Mouse (Mus musculus) MEL (cell line): ENCODE data around the gene 5730596B20Rik. TPM values are rescaled to one million over a fixed set of nuclear protein-coding genes. Genes with fewer than 3 reads are reported as not detected.

Source experiments
- DNase-seq: peaks from one replicate; pipeline ENCODE4 v3.0.0; 2011; ENCODE audit warnings: low read depth, low spot score
- H3K27ac ChIP-seq: 2 replicates; pipeline ENCODE4 v1.5.1; 2012; ENCODE audit warnings: low read depth, mild to moderate bottlenecking, control low read depth, low read length, moderate library complexity; ENCODE audit not compliant: control insufficient read depth
- H3K27me3 ChIP-seq, 2 experiments: fragments of 150-350 bp in 1 of 2; sonication (generic) in 1 of 2; 2 replicates each; pipeline ENCODE4 v1.6.1; 2012; ENCODE audit warnings: low read length in 2 of 2, mild to moderate bottlenecking in 2 of 2, improper control_type of control experiment in 1 of 2, moderate library complexity in 1 of 2; ENCODE audit not compliant: insufficient read depth in 2 of 2, control insufficient read depth in 1 of 2
- H3K36me3 ChIP-seq, 2 experiments: 2 replicates each; pipeline ENCODE4 v1.6.1; 2012 to 2014; ENCODE audit warnings: low read length in 2 of 2, improper control_type of control experiment in 1 of 2, inconsistent platforms in 1 of 2, mild to moderate bottlenecking in 1 of 2; ENCODE audit not compliant: insufficient read depth in 2 of 2, control insufficient read depth in 1 of 2
- H3K4me1 ChIP-seq, 2 experiments: fragments of 150-350 bp in 1 of 2; sonication (generic) in 1 of 2; 2 replicates each; pipeline ENCODE4 v1.6.1; 2012; ENCODE audit warnings: low read length in 2 of 2, improper control_type of control experiment in 1 of 2, mild to moderate bottlenecking in 1 of 2; ENCODE audit not compliant: insufficient read depth in 2 of 2, control insufficient read depth in 1 of 2
- H3K4me3 ChIP-seq, 2 experiments: fragments of 150-350 bp in 1 of 2; sonication (generic) in 1 of 2; 2 replicates each; pipeline ENCODE4 v1.5.1; 2012; ENCODE audit warnings: low read depth in 2 of 2, low read length in 2 of 2, mild to moderate bottlenecking in 2 of 2, moderate library complexity in 2 of 2, control low read depth in 1 of 2, improper control_type of control experiment in 1 of 2; ENCODE audit not compliant: control insufficient read depth in 1 of 2, insufficient read depth in 1 of 2
- H3K79me2 ChIP-seq: 2 replicates; pipeline ENCODE4 v1.6.1; 2012; ENCODE audit warnings: mild to moderate bottlenecking, low read length, moderate library complexity; ENCODE audit not compliant: control insufficient read depth, poor library complexity, insufficient read depth
- H3K9ac ChIP-seq: 2 replicates; pipeline ENCODE4 v1.6.1; 2012; ENCODE audit warnings: low read depth, mild to moderate bottlenecking, control low read depth, low read length, moderate library complexity; ENCODE audit not compliant: control insufficient read depth, poor library complexity, severe bottlenecking
- H3K9me3 ChIP-seq: fragments of 150-350 bp; sonication (generic); replicated peaks from 2 replicates; pipeline ENCODE4 v1.6.1; 2012; ENCODE audit warnings: mild to moderate bottlenecking, low read length, improper control_type of control experiment, moderate library complexity; ENCODE audit not compliant: insufficient read depth
- CHD1 ChIP-seq: IDR thresholded peaks from 2 replicates; pipeline ENCODE4 v1.6.1; 2012; ENCODE audit warnings: low read depth, mild to moderate bottlenecking, inconsistent platforms, low read length, improper control_type of control experiment
- E2F4 ChIP-seq: IDR thresholded peaks from 2 replicates; pipeline ENCODE4 v1.6.1; 2011; ENCODE audit warnings: low read depth, low read length, improper control_type of control experiment, borderline replicate concordance
- EP300 ChIP-seq, 2 experiments: IDR thresholded peaks; 2 replicates each; pipeline ENCODE4 v1.6.1; 2011; ENCODE audit warnings: improper control_type of control experiment in 2 of 2, low read length in 2 of 2, low read depth in 1 of 2, mild to moderate bottlenecking in 1 of 2
- GABPA ChIP-seq: IDR thresholded peaks from 2 replicates; pipeline ENCODE4 v1.6.1; 2012; ENCODE audit warnings: low read depth, mild to moderate bottlenecking, inconsistent platforms, low read length, improper control_type of control experiment, moderate library complexity
- HCFC1 ChIP-seq: IDR thresholded peaks from 2 replicates; pipeline ENCODE4 v1.6.1; 2012; ENCODE audit warnings: low read depth, mild to moderate bottlenecking, inconsistent platforms, low read length, improper control_type of control experiment, moderate library complexity
- JUND ChIP-seq: IDR thresholded peaks from 2 replicates; pipeline ENCODE4 v1.6.1; 2011; ENCODE audit warnings: low read depth, mild to moderate bottlenecking, improper control_type of control experiment, low read length
- KAT2A ChIP-seq: conservative IDR thresholded peaks from 2 replicates; pipeline ENCODE4 v1.6.1; 2012; ENCODE audit warnings: low read depth, low read length, improper control_type of control experiment, inconsistent platforms
- MAFK ChIP-seq: IDR thresholded peaks from 2 replicates; pipeline ENCODE4 v1.6.1; 2011; ENCODE audit warnings: low read depth, mild to moderate bottlenecking, low read length, improper control_type of control experiment, borderline replicate concordance
- MEF2A ChIP-seq: IDR thresholded peaks from 2 replicates; pipeline ENCODE4 v1.6.1; 2014; ENCODE audit warnings: low read depth, mild to moderate bottlenecking, inconsistent platforms, low read length, improper control_type of control experiment; ENCODE audit not compliant: poor library complexity, insufficient replicate concordance, severe bottlenecking; ENCODE audit errors: extremely low read depth
- MYB ChIP-seq: IDR thresholded peaks from 2 replicates; pipeline ENCODE4 v1.6.1; 2011; ENCODE audit warnings: mild to moderate bottlenecking, low read depth, low read length, improper control_type of control experiment
- NELFE ChIP-seq: IDR thresholded peaks from 2 replicates; pipeline ENCODE4 v1.6.1; 2011; ENCODE audit warnings: low read depth, low read length, improper control_type of control experiment
- RCOR1 ChIP-seq: IDR thresholded peaks from 2 replicates; pipeline ENCODE4 v1.6.1; 2012; ENCODE audit warnings: low read depth, mild to moderate bottlenecking, inconsistent platforms, low read length, improper control_type of control experiment
- SIN3A ChIP-seq: IDR thresholded peaks from 2 replicates; pipeline ENCODE4 v1.6.1; 2012; ENCODE audit warnings: low read length, improper control_type of control experiment, inconsistent platforms
- SMC3 ChIP-seq: IDR thresholded peaks from 2 replicates; pipeline ENCODE4 v1.6.1; 2011; ENCODE audit warnings: low read depth, low read length, improper control_type of control experiment
- TAL1 ChIP-seq: IDR thresholded peaks from 2 replicates; pipeline ENCODE4 v1.6.1; 2012; ENCODE audit warnings: mild to moderate bottlenecking, inconsistent platforms, low read length, moderate library complexity, mixed read lengths
- TCF12 ChIP-seq: IDR thresholded peaks from 2 replicates; pipeline ENCODE4 v1.6.1; 2014; ENCODE audit warnings: low read depth, mild to moderate bottlenecking, inconsistent platforms, low read length, improper control_type of control experiment, moderate library complexity
- UBTF ChIP-seq: IDR thresholded peaks from 2 replicates; pipeline ENCODE4 v1.6.1; 2012; ENCODE audit warnings: low read depth, mild to moderate bottlenecking, inconsistent platforms, low read length, improper control_type of control experiment, moderate library complexity, borderline replicate concordance; ENCODE audit not compliant: insufficient read depth
- ZC3H11A ChIP-seq: IDR thresholded peaks from 2 replicates; pipeline ENCODE4 v1.6.1; 2012; ENCODE audit warnings: low read depth, mild to moderate bottlenecking, inconsistent platforms, low read length, improper control_type of control experiment
- ZKSCAN1 ChIP-seq: IDR thresholded peaks from 2 replicates; pipeline ENCODE4 v1.6.1; 2012; ENCODE audit warnings: low read depth, mild to moderate bottlenecking, inconsistent platforms, low read length, improper control_type of control experiment, moderate library complexity
- ZMIZ1 ChIP-seq: IDR thresholded peaks from 2 replicates; pipeline ENCODE4 v1.6.1; 2012; ENCODE audit warnings: low read depth, mild to moderate bottlenecking, inconsistent platforms, low read length, improper control_type of control experiment, moderate library complexity
- polyA plus RNA-seq, 2 experiments: library from polyadenylated mRNA; stranded (reverse) in 1 of 2; unstranded in 1 of 2; fragments of >175 nt in 1 of 2; fragments of >200 nt in 1 of 2; gene quantifications; 2 replicates each; pipeline versions ENCODE4 v1.2.1 to v1.2.4; 2012; ENCODE audit warnings: low replicate concordance in 2 of 2, low read depth in 1 of 2; ENCODE audit not compliant: insufficient read length in 2 of 2, insufficient read depth in 1 of 2, missing spikeins in 1 of 2
- total RNA-seq: library from RNA; depleted of rRNA; stranded (reverse); fragments of 300-350 nt; gene quantifications from 2 replicates; pipeline ENCODE4 v1.2.3, GENCODE M21; 2012

5730596B20Rik gene
- total and polyA plus RNA-seq, 3 experiments: not detected

DNA sequence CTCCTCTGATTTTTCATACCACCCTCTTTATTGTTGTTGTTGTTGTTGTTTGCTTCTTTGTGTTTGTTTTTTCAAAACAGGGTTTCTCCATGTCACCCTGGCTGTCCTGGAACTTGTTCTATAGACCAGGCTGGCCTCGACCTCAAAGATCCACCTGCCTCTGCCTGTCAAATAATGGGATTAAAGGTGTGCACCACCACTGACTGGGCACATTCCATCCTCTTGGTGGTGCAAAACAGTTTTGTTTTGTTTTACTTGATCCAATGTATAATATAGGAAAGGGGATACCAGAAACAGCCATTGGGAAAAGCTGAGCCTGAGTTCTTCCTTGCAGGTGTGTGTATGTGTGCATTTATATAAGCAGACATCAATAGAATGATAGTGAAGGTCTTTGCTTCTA lies 9.2 kb downstream of the 5730596B20Rik start:
- H3K4me1 ChIP-seq: no peaks in the 10 kb centered on the region
- no peaks in the 10 kb centered on the region for H3K36me3 ChIP-seq
- no peak for DNase-seq
- H3K27ac ChIP-seq: no peak overlapping the region
- H3K79me2 ChIP-seq: no peaks in the 10 kb centered on the region
- no peaks in the 10 kb centered on the region for H3K27me3 ChIP-seq
- H3K9me3 ChIP-seq: no peaks in the 10 kb centered on the region
- H3K9ac ChIP-seq: no peak overlapping the region
- H3K4me3 ChIP-seq: no peak overlapping the region
- TF ChIP-seq KAT2A (no peak), EP300 (IDR thresholded peaks at IDR 0.05; ENCODE audit: low read depth in 1 of 2, low read length in 2 of 2) (no peak), ZC3H11A (no peak), CHD1 (no peak), SIN3A (no peak), SMC3 (no peak), JUND (no peak)

DNA sequence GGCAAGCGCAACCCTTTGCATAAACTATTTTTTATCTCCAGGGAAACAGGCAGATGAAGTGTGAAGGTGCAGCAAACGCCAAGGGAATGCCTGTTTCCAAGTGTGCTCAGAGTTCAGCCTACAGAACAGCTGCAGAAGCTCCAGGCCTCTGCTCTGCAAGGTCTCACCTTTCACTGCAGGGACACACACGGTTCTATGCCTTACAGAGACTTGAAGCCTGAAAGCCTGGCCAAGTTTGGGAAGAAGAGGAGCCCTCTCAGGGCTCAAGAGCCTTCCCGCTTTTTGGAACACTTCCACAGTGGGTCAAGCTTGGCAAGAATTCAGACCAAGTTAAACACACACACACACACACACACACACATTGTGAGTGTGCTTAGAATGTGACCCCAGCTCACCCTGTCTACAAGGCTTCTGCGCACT lies 11.9 kb downstream of the 5730596B20Rik start:
- no peak for TF ChIP-seq E2F4
- TF ChIP-seq ZMIZ1: no peak
- TF ChIP-seq TCF12: no peak
- no peak for TF ChIP-seq ZKSCAN1
- TF ChIP-seq MEF2A: no peak
- Histone ChIP-seq H3K27me3 (no peaks in the 10 kb centered on the region), H3K9me3 (no peaks in the 10 kb centered on the region), H3K4me3 (no peak overlapping the region), H3K9ac (no peak overlapping the region), H3K27ac (no peak overlapping the region), H3K36me3 (no peaks in the 10 kb centered on the region), H3K4me1 (no peaks in the 10 kb centered on the region), H3K79me2 (no peaks in the 10 kb centered on the region)
- no peak for DNase-seq

DNA sequence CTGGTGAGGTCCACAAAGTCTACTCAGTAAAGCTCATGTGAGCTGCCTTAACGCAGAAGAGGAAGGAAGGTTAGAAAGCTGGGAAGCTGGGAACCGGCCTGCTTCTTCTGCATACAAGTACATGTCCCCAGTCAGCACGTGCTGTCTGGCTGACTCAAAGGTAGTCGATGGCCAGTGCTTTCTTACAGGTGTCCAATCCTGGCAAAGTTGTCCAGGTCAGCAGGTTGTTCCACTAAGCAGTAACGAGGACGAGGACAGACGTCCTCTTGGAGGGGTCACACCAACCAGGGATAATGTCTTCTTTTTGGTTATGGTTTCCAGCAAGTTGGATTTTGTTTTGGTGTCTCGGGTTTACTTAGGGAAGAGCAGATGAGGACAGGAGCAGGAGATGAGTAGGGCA lies 12.6 kb downstream of the 5730596B20Rik start:
- Histone ChIP-seq H3K27me3 (no peaks in the 10 kb centered on the region), H3K79me2 (no peaks in the 10 kb centered on the region), H3K9ac (no peak overlapping the region), H3K4me3 (no peak overlapping the region), H3K4me1 (no peaks in the 10 kb centered on the region), H3K36me3 (no peaks in the 10 kb centered on the region), H3K9me3 (no peaks in the 10 kb centered on the region), H3K27ac (no peak overlapping the region)
- no peak for DNase-seq
- TF ChIP-seq EP300 (IDR thresholded peaks at IDR 0.05; ENCODE audit: low read depth in 1 of 2, low read length in 2 of 2) (no peak), HCFC1 (no peak), MEF2A (no peak), UBTF (no peak), ZMIZ1 (no peak), TAL1 (no peak), RCOR1 (no peak), MAFK (no peak), NELFE (no peak), GABPA (no peak), MYB (no peak), SMC3 (no peak)
